Mouse (Mus musculus): ENCODE data around the gene Wwox. TPM values are rescaled to one million over a fixed set of nuclear protein-coding genes. Genes with fewer than 3 reads are reported as not detected.
A peak's percentile ranks its signal among the peaks of the same experiment; 100 is the strongest.

Gene Wwox
- total RNA-seq, 2 experiments from 2014 or later = 14.2 to 14.3 TPM

GRCm38 (mm10) chr8:114891252-114891651 lies 451.8 kb downstream of the Wwox start:
- DNase-seq (ENCODE audit: low spot score in 2 of 2) = no peak
- no peak for TF ChIP-seq CTCF (conservative IDR thresholded peaks at IDR 0.05)
- no peak overlapping the region for H3K27ac ChIP-seq

GRCm38 (mm10) chr8:114897432-114897831 lies 458.0 kb downstream of the Wwox start:
- no peak overlapping the region for H3K4me3 ChIP-seq
- no peak for TF ChIP-seq CTCF (conservative IDR thresholded peaks at IDR 0.05)
- H3K27ac ChIP-seq = no peak overlapping the region
- no peak for DNase-seq (ENCODE audit: low spot score in 2 of 2)

More at GRCm38 (mm10) chr8:114891252-114891651, 451.8 kb downstream of the Wwox start:
- no peak overlapping the region for H3K4me3 ChIP-seq

- no peak overlapping the region for H3K27ac ChIP-seq
- no peak for TF ChIP-seq CTCF (conservative IDR thresholded peaks at IDR 0.05)
- H3K4me3 ChIP-seq = no peak overlapping the region
- DNase-seq (ENCODE audit: low spot score in 2 of 2) = no peak
These were observed 459.7 kb downstream of the Wwox start for GRCm38 (mm10) chr8:114899157-114899556.

- TF ChIP-seq CTCF (conservative IDR thresholded peaks at IDR 0.05) = no peak
- no peak overlapping the region for H3K27ac ChIP-seq
- no peak for DNase-seq (ENCODE audit: low spot score in 2 of 2)
- no peak overlapping the region for H3K4me3 ChIP-seq
These were observed 463.1 kb downstream of the Wwox start for GRCm38 (mm10) chr8:114902584-114902983.

- DNase-seq (ENCODE audit: low spot score in 2 of 2) = no peak
- Histone ChIP-seq H3K4me3 (no peak overlapping the region), H3K27ac (no peak overlapping the region)
- TF ChIP-seq CTCF (conservative IDR thresholded peaks at IDR 0.05) = no peak
These were observed 468.6 kb downstream of the Wwox start for GRCm38 (mm10) chr8:114908086-114908485.

GRCm38 (mm10) chr8:114908589-114908988 lies 469.1 kb downstream of the Wwox start:
- Histone ChIP-seq H3K4me3 (no peak overlapping the region), H3K27ac (no peak overlapping the region)
- DNase-seq (ENCODE audit: low spot score in 2 of 2) = no peak
- no peak for TF ChIP-seq CTCF (conservative IDR thresholded peaks at IDR 0.05)

GRCm38 (mm10) chr8:114909146-114909545 lies 469.7 kb downstream of the Wwox start:
- no peak for DNase-seq (ENCODE audit: low spot score in 2 of 2)
- Histone ChIP-seq H3K27ac (no peak overlapping the region), H3K4me3 (no peak overlapping the region)
- no peak for TF ChIP-seq CTCF (conservative IDR thresholded peaks at IDR 0.05)

- DNase-seq (ENCODE audit: low spot score in 2 of 2) = no peak
- no peak for TF ChIP-seq CTCF (conservative IDR thresholded peaks at IDR 0.05)
- Histone ChIP-seq H3K4me3 (no peak overlapping the region), H3K27ac (no peak overlapping the region)
These were observed 471.7 kb downstream of the Wwox start for GRCm38 (mm10) chr8:114911031-114911580.

GRCm38 (mm10) chr8:114923629-114924028 lies 484.2 kb downstream of the Wwox start:
- Histone ChIP-seq H3K4me3 (no peak overlapping the region), H3K27ac (no peak overlapping the region)
- TF ChIP-seq CTCF (conservative IDR thresholded peaks at IDR 0.05) = no peak
- DNase-seq (ENCODE audit: low spot score in 2 of 2) = peak; percentile 13 to 51

- H3K27ac ChIP-seq = no peak overlapping the region
- no peak for DNase-seq (ENCODE audit: low spot score in 2 of 2)
- no peak overlapping the region for H3K4me3 ChIP-seq
- no peak for TF ChIP-seq CTCF (conservative IDR thresholded peaks at IDR 0.05)
These were observed 488.0 kb downstream of the Wwox start for GRCm38 (mm10) chr8:114927412-114927811.

- no peak overlapping the region for H3K27ac ChIP-seq
- DNase-seq (ENCODE audit: low spot score in 2 of 2) = no peak
- no peak overlapping the region for H3K4me3 ChIP-seq
- TF ChIP-seq CTCF (conservative IDR thresholded peaks at IDR 0.05) = no peak
These were observed 488.5 kb downstream of the Wwox start for GRCm38 (mm10) chr8:114927917-114928316.

GRCm38 (mm10) chr8:114929597-114929996 lies 490.1 kb downstream of the Wwox start:
- no peak for DNase-seq (ENCODE audit: low spot score in 2 of 2)
- Histone ChIP-seq H3K4me3 (no peak overlapping the region), H3K27ac (no peak overlapping the region)
- TF ChIP-seq CTCF (conservative IDR thresholded peaks at IDR 0.05) = no peak

GRCm38 (mm10) chr8:114932071-114932630 lies 492.7 kb downstream of the Wwox start:
- Histone ChIP-seq H3K27ac (no peak overlapping the region), H3K4me3 (no peak overlapping the region)
- no peak for DNase-seq (ENCODE audit: low spot score in 2 of 2)
- no peak for TF ChIP-seq CTCF (conservative IDR thresholded peaks at IDR 0.05)

GRCm38 (mm10) chr8:114933248-114933647 lies 493.8 kb downstream of the Wwox start:
- Histone ChIP-seq H3K27ac (no peak overlapping the region), H3K4me3 (no peak overlapping the region)
- TF ChIP-seq CTCF (conservative IDR thresholded peaks at IDR 0.05) = peak; percentile 76
- DNase-seq (ENCODE audit: low spot score in 2 of 2) = no peak

Data from layer of hippocampus, adult 2 months (tissue).